Mouse (Mus musculus) testis, adult 2 months (tissue): ENCODE data around the gene Slc12a9. TPM values are rescaled to one million over a fixed set of nuclear protein-coding genes. Genes with fewer than 3 reads are reported as not detected.
"Not testable (repeated sequence)": the region's sequence is repeated elsewhere in the genome, so short reads cannot be mapped to it uniquely, and the experiment has no call there.

Source experiments
- H3K27ac ChIP-seq: fragments of 200-500 bp; 2 replicates; pipeline ENCODE4 v1.5.1; 2012; ENCODE audit warnings: low read depth, low read length; ENCODE audit not compliant: control insufficient read depth, insufficient read depth
- H3K27me3 ChIP-seq: fragments of 200-500 bp; 2 replicates; pipeline ENCODE4 v1.6.1; 2012; ENCODE audit warnings: mild to moderate bottlenecking, low read length, moderate library complexity; ENCODE audit not compliant: control insufficient read depth, insufficient read depth
- H3K36me3 ChIP-seq: fragments of 200-500 bp; 2 replicates; pipeline ENCODE4 v1.6.1; 2012; ENCODE audit warnings: mild to moderate bottlenecking, low read length; ENCODE audit not compliant: control insufficient read depth, insufficient read depth
- H3K4me1 ChIP-seq: fragments of 200-500 bp; 2 replicates; pipeline ENCODE4 v1.6.1; 2012; ENCODE audit warnings: low read length; ENCODE audit not compliant: control insufficient read depth, insufficient read depth
- H3K4me3 ChIP-seq: fragments of 200-500 bp; 2 replicates; pipeline ENCODE4 v1.5.1; 2012; ENCODE audit warnings: low read depth, mild to moderate bottlenecking, low read length, moderate library complexity, mixed read lengths; ENCODE audit not compliant: control insufficient read depth
- CTCF ChIP-seq: fragments of 200-500 bp; IDR thresholded peaks from 2 replicates; pipeline ENCODE4 v1.5.1; 2012; ENCODE audit warnings: low read depth, mild to moderate bottlenecking, inconsistent platforms, low read length, moderate library complexity; ENCODE audit not compliant: control insufficient read depth, insufficient read depth, insufficient replicate concordance
- POLR2A ChIP-seq: fragments of 200-500 bp; IDR thresholded peaks from 2 replicates; pipeline ENCODE4 v1.6.1; 2012; ENCODE audit warnings: low read depth, mild to moderate bottlenecking, inconsistent platforms, low read length, moderate library complexity; ENCODE audit not compliant: control insufficient read depth
- polyA plus RNA-seq: library from polyadenylated mRNA; depleted of rRNA; stranded (reverse); fragments of >200 nt; gene quantifications from 2 replicates; pipeline ENCODE4 v1.2.3, GENCODE M21; 2012; rRNA removed

The Slc12a9 gene
- polyA plus RNA-seq, 1 experiment: 3.6 TPM

DNA sequence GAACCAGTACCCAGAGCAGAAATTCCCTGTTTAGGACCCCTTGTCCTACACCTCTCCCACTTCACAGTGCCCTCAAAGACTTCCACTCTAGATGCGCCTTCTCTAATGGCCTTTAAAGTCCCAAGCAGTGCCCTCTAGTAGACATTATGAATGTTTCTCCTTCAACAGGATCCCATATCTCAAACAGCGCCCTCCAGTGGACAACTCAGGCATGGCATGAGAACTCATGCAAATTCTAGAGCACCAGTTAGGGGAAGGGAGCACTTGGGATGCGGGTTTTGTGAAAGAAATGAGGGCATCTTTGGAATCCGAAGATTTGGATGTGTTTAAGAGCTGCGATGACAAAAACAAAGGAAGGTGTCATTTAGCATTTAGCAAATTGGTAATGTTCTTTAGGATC lies 48.4 kb downstream of the Slc12a9 start:
- TF ChIP-seq POLR2A (no peak), CTCF (peak; percentile 60; the same call in 1 of the 2 replicates)
- H3K36me3 ChIP-seq: no peaks in the 10 kb centered on the region
- H3K27me3 ChIP-seq: 0 out of 2 replicates have a peak, but pooled peaks cover 3% of the 10 kb centered on the region
- no peak overlapping the region for H3K4me3 ChIP-seq
- peaks cover 16% of the 10 kb centered on the region for H3K4me1 ChIP-seq
- H3K27ac ChIP-seq: no peak overlapping the region

DNA sequence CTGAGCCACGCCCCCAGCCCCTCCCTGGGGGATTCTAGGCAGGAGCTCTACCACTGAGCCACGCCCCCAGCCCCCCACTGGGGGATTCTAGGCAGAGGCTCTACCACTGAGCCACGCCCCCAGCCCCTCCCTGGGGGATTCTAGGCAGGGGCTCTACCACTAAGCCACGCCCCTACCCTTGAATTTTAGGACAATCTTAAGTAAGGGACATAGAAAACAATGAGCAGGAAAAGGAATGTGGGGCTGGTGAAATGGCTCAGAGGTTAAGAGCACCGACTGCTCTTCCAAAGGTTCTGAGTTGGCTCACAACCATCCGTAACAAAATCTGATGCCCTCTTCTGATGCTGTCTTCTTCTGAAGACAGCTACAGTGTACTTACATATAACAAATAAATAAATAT lies 49.0 kb downstream of the Slc12a9 start:
- not testable (repeated sequence) for H3K36me3 ChIP-seq, H3K27me3 ChIP-seq, H3K4me3 ChIP-seq, H3K27ac ChIP-seq
- peaks cover 16% of the 10 kb centered on the region for H3K4me1 ChIP-seq

DNA sequence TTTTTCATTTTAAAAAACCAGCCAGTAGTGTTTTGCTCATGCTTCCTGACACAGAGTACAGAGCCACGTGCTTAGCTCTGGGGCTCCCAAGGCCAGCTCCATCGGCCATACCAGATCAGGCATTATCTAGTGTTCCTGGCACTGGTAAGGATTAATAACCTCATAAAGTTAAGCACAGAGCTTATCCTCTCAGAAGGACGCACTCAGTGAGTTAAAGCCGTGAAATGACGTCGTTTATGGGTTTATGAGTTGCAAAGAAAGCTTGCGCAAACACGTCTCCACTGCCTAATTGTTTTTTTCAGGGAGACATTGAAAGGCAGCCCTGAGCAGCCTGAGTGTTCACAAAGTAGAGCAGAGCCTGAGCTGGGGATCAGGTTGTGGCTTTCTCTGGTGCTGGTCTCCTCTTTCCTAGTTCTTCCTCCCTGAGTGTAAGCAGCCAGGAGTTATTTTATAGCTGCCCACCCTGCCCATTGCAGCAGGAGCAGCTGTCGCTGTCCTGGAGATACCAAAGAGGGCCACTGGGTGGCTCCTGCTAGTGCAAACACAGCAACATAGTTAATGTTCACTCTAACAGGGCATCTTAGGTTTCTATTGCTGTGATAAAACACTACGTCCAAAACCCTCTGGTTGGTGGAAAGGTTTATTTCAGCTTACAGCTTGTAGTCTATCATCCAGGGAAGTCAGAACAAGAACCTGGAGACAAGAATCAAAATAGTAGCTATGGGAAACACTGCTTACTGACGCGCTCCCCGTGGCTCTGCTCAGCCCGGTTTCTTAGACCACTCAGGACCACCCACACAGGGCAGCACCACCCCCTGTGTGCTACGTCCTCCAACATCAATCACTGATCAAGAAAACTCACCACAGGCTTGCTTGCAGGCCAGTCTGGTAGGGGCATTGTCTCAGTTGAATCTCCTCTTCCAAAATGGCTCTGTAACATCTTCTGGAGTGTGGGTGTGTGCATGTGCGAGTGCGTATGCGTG lies 55.7 kb downstream of the Slc12a9 start:
- TF ChIP-seq CTCF: peak; percentile 28; the same call in 1 of the 2 replicates
- no peak for TF ChIP-seq POLR2A
- Histone ChIP-seq H3K36me3 (no peaks in the 10 kb centered on the region), H3K4me3 (no peak overlapping the region), H3K27me3 (no peaks in the 10 kb centered on the region), H3K27ac (no peak overlapping the region), H3K4me1 (no peaks in the 10 kb centered on the region)

DNA sequence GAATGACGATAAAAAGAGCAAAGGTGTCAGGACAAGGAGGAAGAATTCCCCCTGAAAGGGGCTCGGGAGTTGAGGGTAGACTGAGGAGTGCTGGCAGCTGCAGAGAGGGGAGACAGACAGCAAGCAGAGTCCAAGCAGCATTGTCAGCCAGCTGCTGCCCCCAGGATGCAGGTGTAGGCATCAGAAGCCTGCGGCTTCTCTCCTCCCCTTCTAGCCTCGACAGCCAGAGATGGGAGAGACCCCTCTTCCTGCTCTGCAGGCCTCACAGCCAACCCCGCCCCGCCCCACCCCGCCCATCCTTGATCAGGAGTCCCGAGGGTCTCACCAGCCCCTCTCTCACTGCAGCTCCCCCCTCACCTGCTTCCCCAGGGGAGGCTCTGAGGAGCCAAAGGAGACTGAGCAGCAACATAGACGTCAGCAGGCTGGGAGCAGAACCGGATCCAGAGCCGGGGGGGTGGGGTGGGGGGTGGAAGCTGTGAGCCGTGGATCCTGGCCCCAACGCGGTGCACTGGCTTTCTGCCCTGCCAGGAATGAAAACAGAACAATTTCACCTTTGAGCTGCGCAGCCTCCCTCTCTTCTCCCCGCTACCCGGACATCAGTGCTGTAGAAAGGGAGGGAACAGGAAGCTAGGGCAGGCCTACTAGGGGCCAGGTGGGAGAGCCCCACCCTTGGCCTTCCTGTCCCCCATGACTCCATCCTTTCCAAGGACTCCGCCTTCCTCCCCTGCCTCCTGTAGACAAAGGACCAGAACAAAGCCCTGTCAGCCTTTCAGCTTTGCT lies 65.1 kb downstream of the Slc12a9 start:
- Histone ChIP-seq H3K27me3 (no peaks in the 10 kb centered on the region), H3K4me1 (peaks cover 2% of the 10 kb centered on the region), H3K4me3 (no peak overlapping the region), H3K36me3 (no peaks in the 10 kb centered on the region), H3K27ac (no peak overlapping the region)
- TF ChIP-seq CTCF: no peak
- TF ChIP-seq POLR2A: no peak

DNA sequence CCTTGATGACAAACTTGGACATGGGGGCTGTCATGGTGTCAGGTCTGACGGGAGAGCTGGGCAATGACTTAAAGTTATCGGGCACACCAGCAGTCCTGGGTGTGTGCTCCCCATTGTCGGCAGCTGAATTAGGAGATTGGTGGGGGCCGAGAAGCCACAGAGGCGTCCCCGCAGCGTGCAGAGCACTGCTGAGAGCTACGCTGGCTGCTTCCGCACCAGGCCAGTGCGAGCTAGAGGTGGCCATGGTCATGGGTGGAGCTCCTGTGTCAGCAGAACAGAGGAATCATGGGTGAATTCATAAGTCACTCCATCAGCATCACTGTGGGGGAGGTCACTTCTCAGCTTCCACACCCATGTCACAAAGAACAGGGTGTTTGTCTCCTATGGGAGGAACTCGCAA lies 68.6 kb downstream of the Slc12a9 start:
- Histone ChIP-seq H3K27ac (no peak overlapping the region), H3K36me3 (no peaks in the 10 kb centered on the region), H3K4me1 (peaks cover 2% of the 10 kb centered on the region), H3K27me3 (no peaks in the 10 kb centered on the region), H3K4me3 (no peak overlapping the region)
- TF ChIP-seq POLR2A: no peak
- TF ChIP-seq CTCF: no peak

Other genes starting within 250 kb of the Slc12a9 start
- gene Trim56, start 217.4 kb downstream of the Slc12a9 start, polyA plus RNA-seq: 0.58 and 0.76 TPM in 2 replicates
- gene Muc3, start 184.3 kb downstream of the Slc12a9 start, polyA plus RNA-seq: 24.7 and 26.0 TPM in 2 replicates
- 1.2 and 1.4 TPM in 2 replicates for gene Muc3a, start 121.2 kb downstream of the Slc12a9 start, polyA plus RNA-seq
- gene Ache, start 46.1 kb downstream of the Slc12a9 start, polyA plus RNA-seq: 0.09 and 0.30 TPM in 2 replicates
- 1.6 and 1.7 TPM in 2 replicates for gene Ufsp1, start 39.0 kb downstream of the Slc12a9 start, polyA plus RNA-seq
- 174 and 178 TPM in 2 replicates for gene Srrt, start 25.9 kb downstream of the Slc12a9 start, polyA plus RNA-seq
- gene Trip6, start 19.2 kb downstream of the Slc12a9 start, polyA plus RNA-seq: 4.1 and 5.2 TPM in 2 replicates
- 1.8 and 2.7 TPM in 2 replicates for gene Ephb4, start 16.5 kb upstream of the Slc12a9 start, polyA plus RNA-seq
- 10.2 and 11.5 TPM in 2 replicates for gene Zan, start 143.5 kb upstream of the Slc12a9 start, polyA plus RNA-seq
- gene Pop7, start 168.9 kb upstream of the Slc12a9 start, polyA plus RNA-seq: 10.2 and 12.7 TPM in 2 replicates
- gene Gigyf1, start 185.0 kb upstream of the Slc12a9 start, polyA plus RNA-seq: 11.5 and 12.0 TPM in 2 replicates
- gene Epo, start 199.6 kb upstream of the Slc12a9 start, polyA plus RNA-seq: not detected in 2 replicates
- gene Gnb2, start 199.9 kb upstream of the Slc12a9 start, polyA plus RNA-seq: 369 and 402 TPM in 2 replicates
- gene Actl6b, start 219.9 kb upstream of the Slc12a9 start, polyA plus RNA-seq: 0.25 TPM in 2 replicates
- 4.5 and 5.2 TPM in 2 replicates for gene Tfr2, start 236.2 kb upstream of the Slc12a9 start, polyA plus RNA-seq